Mouse (Mus musculus) retina, postnatal 1 day (tissue): ENCODE results near the gene Itih5.

Source experiments
- DNase-seq: peaks from one replicate; pipeline ENCODE4 v3.0.0-alpha.2; 2012

Gene Itih5

GRCm38 (mm10) chr2:10169991-10170390 lies 16.6 kb downstream of the Itih5 start:
- no peak for DNase-seq

- DNase-seq, result no peak
These were observed 40.2 kb downstream of the Itih5 start for GRCm38 (mm10) chr2:10193553-10193952.

GRCm38 (mm10) chr2:10195162-10195561 lies 41.8 kb downstream of the Itih5 start:
- no peak for DNase-seq

GRCm38 (mm10) chr2:10199326-10199725 lies 46.0 kb downstream of the Itih5 start:
- DNase-seq, result no peak

- DNase-seq, result no peak
These were observed 47.4 kb downstream of the Itih5 start for GRCm38 (mm10) chr2:10200736-10201285.

- no peak for DNase-seq
These were observed 50.9 kb downstream of the Itih5 start for GRCm38 (mm10) chr2:10204301-10204700.

GRCm38 (mm10) chr2:10213468-10213867 lies 60.1 kb downstream of the Itih5 start:
- DNase-seq, result no peak

GRCm38 (mm10) chr2:10215876-10216565 lies 62.6 kb downstream of the Itih5 start:
- no peak for DNase-seq

- peak; percentile 73 for DNase-seq
These were observed 63.3 kb downstream of the Itih5 start for GRCm38 (mm10) chr2:10216566-10217247.

GRCm38 (mm10) chr2:10221862-10222261 lies 68.5 kb downstream of the Itih5 start:
- DNase-seq, result no peak

- DNase-seq, result no peak
These were observed 73.5 kb downstream of the Itih5 start for GRCm38 (mm10) chr2:10226907-10227306.

GRCm38 (mm10) chr2:10231971-10232370 lies 78.6 kb downstream of the Itih5 start:
- no peak for DNase-seq

- no peak for DNase-seq
These were observed 83.2 kb downstream of the Itih5 start for GRCm38 (mm10) chr2:10236554-10236953.

- DNase-seq, result peak; percentile 15
These were observed 89.6 kb downstream of the Itih5 start for GRCm38 (mm10) chr2:10242970-10243369.

- no peak for DNase-seq
These were observed 97.1 kb downstream of the Itih5 start for GRCm38 (mm10) chr2:10250441-10250840.

GRCm38 (mm10) chr2:10250926-10251325 lies 97.6 kb downstream of the Itih5 start:
- no peak for DNase-seq

- no peak for DNase-seq
These were observed 98.1 kb downstream of the Itih5 start for GRCm38 (mm10) chr2:10251466-10251865.

GRCm38 (mm10) chr2:10252016-10252415 lies 98.6 kb downstream of the Itih5 start:
- no peak for DNase-seq

GRCm38 (mm10) chr2:10253351-10253750 lies 100.0 kb downstream of the Itih5 start:
- no peak for DNase-seq

- DNase-seq, result no peak
These were observed 103.6 kb downstream of the Itih5 start for GRCm38 (mm10) chr2:10256949-10257348.

GRCm38 (mm10) chr2:10258312-10258711 lies 104.9 kb downstream of the Itih5 start:
- DNase-seq, result no peak

GRCm38 (mm10) chr2:10260109-10260508 lies 106.7 kb downstream of the Itih5 start:
- DNase-seq, result no peak

GRCm38 (mm10) chr2:10261337-10261736 lies 108.0 kb downstream of the Itih5 start:
- no peak for DNase-seq

- peak; percentile 32 for DNase-seq
These were observed 109.4 kb downstream of the Itih5 start for GRCm38 (mm10) chr2:10262722-10263121.
